Mouse (Mus musculus) lung, postnatal 0 days (tissue): ENCODE measurements around the gene Fasl.

Experiments used
- CTCF ChIP-seq: IDR thresholded peaks from 2 replicates; pipeline ENCODE4 v1.5.1; 2016; ENCODE audit warnings: antibody characterized with exemption, mild to moderate bottlenecking
- EP300 ChIP-seq: IDR thresholded peaks from 2 replicates; pipeline ENCODE4 v1.6.1; 2016; ENCODE audit warnings: antibody characterized with exemption, mild to moderate bottlenecking, control low read depth

- TF ChIP-seq CTCF (no peak), EP300 (no peak)
Observed at GRCm38 (mm10) chr1:161734741-161735211, 53.5 kb downstream of the Fasl start.
